Mouse (Mus musculus) cerebellum, postnatal 4 days (tissue): ENCODE results near the gene Fras1.

Experiments
- DNase-seq, 2 experiments: peaks; one replicate each; pipeline ENCODE4 v3.0.0; 2022; ENCODE audit warnings: low spot score in 2 of 2, mixed read lengths in 1 of 2

Gene Fras1

GRCm38 (mm10) chr5:96792422-96792821, 418.7 kb downstream of the Fras1 start:
- DNase-seq: no peak

GRCm38 (mm10) chr5:96792936-96793718, 419.4 kb downstream of the Fras1 start, which contains the start of gene Anxa3:
Anxa3 (plus strand) TSS chr5:96793339.
- no peak for DNase-seq

GRCm38 (mm10) chr5:96793953-96794635, 420.3 kb downstream of the Fras1 start:
- DNase-seq: no peak

- no peak for DNase-seq
Measured at GRCm38 (mm10) chr5:96795752-96796151, 422.0 kb downstream of the Fras1 start.

GRCm38 (mm10) chr5:96797465-96797864, 423.7 kb downstream of the Fras1 start:
- no peak for DNase-seq

GRCm38 (mm10) chr5:96799165-96799564, 425.4 kb downstream of the Fras1 start:
- no peak for DNase-seq

- no peak for DNase-seq
Measured at GRCm38 (mm10) chr5:96799969-96800368, 426.2 kb downstream of the Fras1 start.

GRCm38 (mm10) chr5:96802185-96802584, 428.4 kb downstream of the Fras1 start:
- DNase-seq: no peak

GRCm38 (mm10) chr5:96803091-96803490, 429.3 kb downstream of the Fras1 start:
- no peak for DNase-seq

- DNase-seq: no peak
Measured at GRCm38 (mm10) chr5:96804304-96804703, 430.5 kb downstream of the Fras1 start.

GRCm38 (mm10) chr5:96804813-96805212, 431.1 kb downstream of the Fras1 start:
- DNase-seq: no peak

- no peak for DNase-seq
Measured at GRCm38 (mm10) chr5:96810620-96811019, 436.9 kb downstream of the Fras1 start.

- no peak for DNase-seq
Measured at GRCm38 (mm10) chr5:96824769-96825327, 451.1 kb downstream of the Fras1 start.

GRCm38 (mm10) chr5:96827176-96827575, 453.4 kb downstream of the Fras1 start:
- no peak for DNase-seq
